Mouse (Mus musculus): ENCODE measurements around the gene Gtdc1. TPM values are rescaled to one million over a fixed set of nuclear protein-coding genes. Genes with fewer than 3 reads are reported as not detected.

Gene Gtdc1
- polyA plus RNA-seq, 1 experiment from 2014 or later: 10.8 TPM

GRCm38 (mm10) chr2:44693898-44694297 lies 233.6 kb downstream of the Gtdc1 start:
- no peaks in the 10 kb centered on the region for H3K9me3 ChIP-seq (replicated peaks)
- H3K4me3 ChIP-seq: no peak overlapping the region
- H3K4me1 ChIP-seq: peaks cover 16% of the 10 kb centered on the region
- 11% methylated on average over 1 of the region's 1 CpGs for WGBS
- DNase-seq (ENCODE audit: low spot score): no peak
- H3K36me3 ChIP-seq: no peaks in the 10 kb centered on the region
- H3K27me3 ChIP-seq (ENCODE audit: low read depth, poor library complexity, severe bottlenecking): no peaks in the 10 kb centered on the region
- no peak overlapping the region for H3K27ac ChIP-seq (replicated peaks)

GRCm38 (mm10) chr2:44664049-44664448 lies 263.4 kb downstream of the Gtdc1 start:
- Histone ChIP-seq H3K36me3 (no peaks in the 10 kb centered on the region), H3K27me3 (ENCODE audit: low read depth, poor library complexity, severe bottlenecking) (no peaks in the 10 kb centered on the region), H3K4me3 (no peak overlapping the region), H3K4me1 (no peaks in the 10 kb centered on the region), H3K27ac (replicated peaks) (no peak overlapping the region), H3K9me3 (replicated peaks) (no peaks in the 10 kb centered on the region)
- WGBS: 93% methylated on average over 7 of the region's 7 CpGs
- no peak for DNase-seq (ENCODE audit: low spot score)

- Histone ChIP-seq H3K27me3 (ENCODE audit: low read depth, poor library complexity, severe bottlenecking) (no peaks in the 10 kb centered on the region), H3K4me3 (no peak overlapping the region), H3K27ac (replicated peaks) (no peak overlapping the region), H3K36me3 (no peaks in the 10 kb centered on the region), H3K9me3 (replicated peaks) (no peaks in the 10 kb centered on the region), H3K4me1 (no peaks in the 10 kb centered on the region)
- DNase-seq (ENCODE audit: low spot score): no peak
- 76% methylated on average over 2 of the region's 2 CpGs for WGBS
These were observed 267.6 kb downstream of the Gtdc1 start for GRCm38 (mm10) chr2:44659870-44660269.

- H3K4me1 ChIP-seq: no peaks in the 10 kb centered on the region
- H3K9me3 ChIP-seq (replicated peaks): no peaks in the 10 kb centered on the region
- H3K27me3 ChIP-seq (ENCODE audit: low read depth, poor library complexity, severe bottlenecking): no peaks in the 10 kb centered on the region
- no peak overlapping the region for H3K27ac ChIP-seq (replicated peaks)
- no peaks in the 10 kb centered on the region for H3K36me3 ChIP-seq
- no peak for DNase-seq (ENCODE audit: low spot score)
- no peak overlapping the region for H3K4me3 ChIP-seq
These were observed 268.4 kb downstream of the Gtdc1 start for GRCm38 (mm10) chr2:44659011-44659410.

- 92% methylated on average over 3 of the region's 3 CpGs for WGBS
- Histone ChIP-seq H3K27ac (replicated peaks) (no peak overlapping the region), H3K9me3 (replicated peaks) (no peaks in the 10 kb centered on the region), H3K4me3 (no peak overlapping the region), H3K36me3 (no peaks in the 10 kb centered on the region), H3K4me1 (no peaks in the 10 kb centered on the region), H3K27me3 (ENCODE audit: low read depth, poor library complexity, severe bottlenecking) (no peaks in the 10 kb centered on the region)
- no peak for DNase-seq (ENCODE audit: low spot score)
These were observed 278.9 kb downstream of the Gtdc1 start for GRCm38 (mm10) chr2:44648537-44648936.

- Histone ChIP-seq H3K27me3 (ENCODE audit: low read depth, poor library complexity, severe bottlenecking) (no peaks in the 10 kb centered on the region), H3K27ac (replicated peaks) (no peak overlapping the region), H3K9me3 (replicated peaks) (no peaks in the 10 kb centered on the region), H3K4me3 (no peak overlapping the region), H3K36me3 (no peaks in the 10 kb centered on the region), H3K4me1 (no peaks in the 10 kb centered on the region)
- WGBS: 95% methylated on average over 6 of the region's 6 CpGs
- DNase-seq (ENCODE audit: low spot score): no peak
These were observed 281.1 kb downstream of the Gtdc1 start for GRCm38 (mm10) chr2:44646398-44646797.

- no peaks in the 10 kb centered on the region for H3K4me1 ChIP-seq
- H3K36me3 ChIP-seq: no peaks in the 10 kb centered on the region
- no peak for DNase-seq (ENCODE audit: low spot score)
- WGBS: 36% methylated on average over 2 of the region's 2 CpGs
- no peak overlapping the region for H3K4me3 ChIP-seq
- H3K27me3 ChIP-seq (ENCODE audit: low read depth, poor library complexity, severe bottlenecking): no peaks in the 10 kb centered on the region
- H3K9me3 ChIP-seq (replicated peaks): no peaks in the 10 kb centered on the region
- H3K27ac ChIP-seq (replicated peaks): no peak overlapping the region
These were observed 288.1 kb downstream of the Gtdc1 start for GRCm38 (mm10) chr2:44639370-44639769.

GRCm38 (mm10) chr2:44638157-44638556 lies 289.3 kb downstream of the Gtdc1 start:
- 86% methylated on average over 4 of the region's 4 CpGs for WGBS
- no peaks in the 10 kb centered on the region for H3K27me3 ChIP-seq (ENCODE audit: low read depth, poor library complexity, severe bottlenecking)
- no peak overlapping the region for H3K4me3 ChIP-seq
- no peak overlapping the region for H3K27ac ChIP-seq (replicated peaks)
- DNase-seq (ENCODE audit: low spot score): no peak
- no peaks in the 10 kb centered on the region for H3K9me3 ChIP-seq (replicated peaks)
- no peaks in the 10 kb centered on the region for H3K36me3 ChIP-seq
- peaks cover 4% of the 10 kb centered on the region; the same call in 1 of the 2 replicates for H3K4me1 ChIP-seq

GRCm38 (mm10) chr2:44633971-44634370 lies 293.5 kb downstream of the Gtdc1 start:
- Histone ChIP-seq H3K4me3 (no peak overlapping the region), H3K27ac (replicated peaks) (0 out of 2 replicates have a peak overlapping the region, but pooled peaks have one; percentile 13), H3K27me3 (ENCODE audit: low read depth, poor library complexity, severe bottlenecking) (no peaks in the 10 kb centered on the region), H3K4me1 (peaks cover 21% of the 10 kb centered on the region), H3K36me3 (no peaks in the 10 kb centered on the region), H3K9me3 (replicated peaks) (no peaks in the 10 kb centered on the region)
- DNase-seq (ENCODE audit: low spot score): no peak
- 72% methylated on average over 8 of the region's 8 CpGs for WGBS

- no peak overlapping the region for H3K27ac ChIP-seq (replicated peaks)
- H3K27me3 ChIP-seq (ENCODE audit: low read depth, poor library complexity, severe bottlenecking): no peaks in the 10 kb centered on the region
- H3K36me3 ChIP-seq: no peaks in the 10 kb centered on the region
- H3K9me3 ChIP-seq (replicated peaks): no peaks in the 10 kb centered on the region
- H3K4me1 ChIP-seq: peaks cover 21% of the 10 kb centered on the region
- DNase-seq (ENCODE audit: low spot score): no peak
- WGBS: 92% methylated on average over 5 of the region's 5 CpGs
- no peak overlapping the region for H3K4me3 ChIP-seq
These were observed 294.4 kb downstream of the Gtdc1 start for GRCm38 (mm10) chr2:44633064-44633463.

- H3K27me3 ChIP-seq (ENCODE audit: low read depth, poor library complexity, severe bottlenecking): no peaks in the 10 kb centered on the region
- 57% methylated on average over 10 of the region's 10 CpGs for WGBS
- H3K4me3 ChIP-seq: no peak overlapping the region
- no peak overlapping the region for H3K27ac ChIP-seq (replicated peaks)
- H3K9me3 ChIP-seq (replicated peaks): no peaks in the 10 kb centered on the region
- H3K36me3 ChIP-seq: no peaks in the 10 kb centered on the region
- no peak for DNase-seq (ENCODE audit: low spot score)
- peaks cover 21% of the 10 kb centered on the region for H3K4me1 ChIP-seq
These were observed 294.9 kb downstream of the Gtdc1 start for GRCm38 (mm10) chr2:44632584-44632983.

GRCm38 (mm10) chr2:44631064-44631463 lies 296.4 kb downstream of the Gtdc1 start:
- no peaks in the 10 kb centered on the region for H3K36me3 ChIP-seq
- 77% methylated on average over 3 of the region's 3 CpGs for WGBS
- H3K9me3 ChIP-seq (replicated peaks): no peaks in the 10 kb centered on the region
- H3K27ac ChIP-seq (replicated peaks): no peak overlapping the region
- no peaks in the 10 kb centered on the region for H3K27me3 ChIP-seq (ENCODE audit: low read depth, poor library complexity, severe bottlenecking)
- DNase-seq (ENCODE audit: low spot score): no peak
- no peak overlapping the region for H3K4me3 ChIP-seq
- peaks cover 21% of the 10 kb centered on the region for H3K4me1 ChIP-seq

- Histone ChIP-seq H3K4me3 (no peak overlapping the region), H3K27ac (replicated peaks) (no peak overlapping the region), H3K36me3 (no peaks in the 10 kb centered on the region), H3K27me3 (ENCODE audit: low read depth, poor library complexity, severe bottlenecking) (no peaks in the 10 kb centered on the region), H3K4me1 (peaks cover 19% of the 10 kb centered on the region), H3K9me3 (replicated peaks) (no peaks in the 10 kb centered on the region)
- 97% methylated on average over 1 of the region's 1 CpGs for WGBS
- no peak for DNase-seq (ENCODE audit: low spot score)
These were observed 298.7 kb downstream of the Gtdc1 start for GRCm38 (mm10) chr2:44628778-44629177.

GRCm38 (mm10) chr2:44625154-44625553 lies 302.3 kb downstream of the Gtdc1 start:
- Histone ChIP-seq H3K4me3 (no peak overlapping the region), H3K27ac (replicated peaks) (no peak overlapping the region), H3K27me3 (ENCODE audit: low read depth, poor library complexity, severe bottlenecking) (no peaks in the 10 kb centered on the region), H3K9me3 (replicated peaks) (no peaks in the 10 kb centered on the region), H3K4me1 (no peaks in the 10 kb centered on the region), H3K36me3 (no peaks in the 10 kb centered on the region)
- 87% methylated on average over 3 of the region's 3 CpGs for WGBS
- DNase-seq (ENCODE audit: low spot score): no peak
